Mouse (Mus musculus) liver, embryonic 14.5 days (tissue): ENCODE data around the gene Cyb5b. TPM values are rescaled to one million over a fixed set of nuclear protein-coding genes. Genes with fewer than 3 reads are reported as not detected.

Source experiments
- ATAC-seq: fragments of 200-750 bp; cut with Nextera tagmentation; 2 replicates; pipeline ENCODE4 v1.8.0; 2017; ENCODE audit warnings: moderate number of reproducible peaks, mild to moderate bottlenecking, moderate library complexity; ENCODE audit not compliant: insufficient read depth
- DNase-seq, 3 experiments: peaks; one replicate each; pipeline ENCODE4 v3.0.0-alpha.2; 2012 to 2013; ENCODE audit warnings: low read depth in 3 of 3, low spot score in 3 of 3
- H3K27ac ChIP-seq: fragments of 300-500 bp; sonication (generic); 2 replicates; pipeline ENCODE4 v1.5.1; 2014; ENCODE audit warnings: moderate library complexity, mild to moderate bottlenecking, control low read depth, inconsistent platforms
- H3K27me3 ChIP-seq: fragments of 300-500 bp; sonication (generic); 2 replicates; pipeline ENCODE4 v1.6.1; 2014; ENCODE audit warnings: mild to moderate bottlenecking, low read length, moderate library complexity; ENCODE audit not compliant: control insufficient read depth, insufficient read depth
- H3K36me3 ChIP-seq: fragments of 300-500 bp; sonication (generic); replicated peaks from 2 replicates; pipeline ENCODE4 v1.6.1; 2014; ENCODE audit warnings: low read depth; ENCODE audit not compliant: control insufficient read depth, insufficient read depth
- H3K4me1 ChIP-seq, 2 experiments: fragments of 200-500 bp in 1 of 2; fragments of 300-500 bp in 1 of 2; sonication (generic) in 1 of 2; replicated peaks; 2 replicates each; pipeline ENCODE4 v1.6.1; 2012 to 2014; ENCODE audit warnings: antibody characterized with exemption in 1 of 2, inconsistent platforms in 1 of 2, low read length in 1 of 2; ENCODE audit not compliant: control insufficient read depth in 2 of 2, insufficient read depth in 2 of 2
- H3K4me2 ChIP-seq: fragments of 300-500 bp; sonication (generic); 2 replicates; pipeline ENCODE4 v1.6.1; 2014; ENCODE audit warnings: low read depth, mild to moderate bottlenecking, control low read depth, moderate library complexity
- H3K4me3 ChIP-seq, 2 experiments: fragments of 200-500 bp in 1 of 2; fragments of 300-500 bp in 1 of 2; sonication (generic) in 1 of 2; 2 replicates each; pipeline ENCODE4 v1.5.1; 2012 to 2014; ENCODE audit warnings: low read depth in 2 of 2, low read length in 2 of 2, mild to moderate bottlenecking in 2 of 2, control low read depth in 1 of 2, inconsistent platforms in 1 of 2, moderate library complexity in 1 of 2; ENCODE audit not compliant: insufficient read depth in 1 of 2
- H3K9ac ChIP-seq: fragments of 300-500 bp; sonication (generic); replicated peaks from 2 replicates; pipeline ENCODE4 v1.6.1; 2014; ENCODE audit warnings: mild to moderate bottlenecking, control low read depth, moderate library complexity
- H3K9me3 ChIP-seq: fragments of 300-500 bp; sonication (generic); 2 replicates; pipeline ENCODE4 v1.6.1; 2016; ENCODE audit warnings: low read length, mixed read lengths; ENCODE audit not compliant: control insufficient read depth
- CTCF ChIP-seq: IDR thresholded peaks from 2 replicates; pipeline ENCODE4 v1.5.1; 2016; ENCODE audit warnings: antibody characterized with exemption, low read depth, control low read depth
- EP300 ChIP-seq: IDR thresholded peaks from 2 replicates; pipeline ENCODE4 v1.6.1; 2016; ENCODE audit warnings: antibody characterized with exemption, low read depth
- WGBS: fragments of 180-500 bp; shearing (Covaris S2); extraction: QIAGEN DNeasy Blood & Tissue Kit; methylation state at CpG from one replicate; pipeline ENCODE4 v1.1.7; 2014; ENCODE audit not compliant: insufficient replicate concordance; 5-methylcytosine and 5-hydroxymethylcytosine counted together
- polyA plus RNA-seq, 2 experiments: library from polyadenylated mRNA; depleted of rRNA in 1 of 2; stranded (reverse) in 1 of 2; unstranded in 1 of 2; fragments of >200 nt; fragmentation: Nextera tagmentation in 1 of 2; extraction: Ambion mirVana in 1 of 2; gene quantifications; 2 replicates each; pipeline versions ENCODE4 v1.2.1 to v1.2.3; 2012 to 2014

Cyb5b gene
- polyA plus RNA-seq, 2 experiments = 21.1 to 25.6 TPM

DNA sequence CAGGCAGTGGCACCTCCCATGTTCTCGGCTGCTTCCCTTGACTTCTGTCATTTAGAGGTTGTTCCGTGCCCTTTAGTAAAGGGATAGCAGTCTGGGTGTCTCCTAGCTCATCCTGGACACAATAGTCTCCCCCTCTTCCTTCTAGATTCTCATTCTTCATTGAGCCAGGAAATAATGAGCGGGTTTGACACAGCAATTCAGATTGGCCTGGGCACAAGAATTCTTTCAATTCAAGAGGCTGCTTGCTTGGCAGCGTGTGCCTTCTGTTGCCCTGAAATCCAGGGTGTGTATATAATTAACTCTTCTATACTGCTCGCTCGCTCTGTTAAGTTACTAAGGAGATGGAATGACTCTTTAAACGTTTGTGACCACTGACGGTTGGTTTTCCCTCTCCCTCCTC is 21.7 kb downstream of the Cyb5b start:
- 78% methylated on average over 8 of the region's 8 CpGs for WGBS
- no peak overlapping the region for H3K4me3 ChIP-seq
- H3K36me3 ChIP-seq = peaks cover 39% of the 10 kb centered on the region
- H3K9ac ChIP-seq = no peak overlapping the region
- no peak for ATAC-seq
- H3K27me3 ChIP-seq = no peaks in the 10 kb centered on the region
- no peak for DNase-seq
- no peak overlapping the region for H3K4me2 ChIP-seq
- no peak overlapping the region for H3K27ac ChIP-seq
- H3K4me1 ChIP-seq = no peaks in the 10 kb centered on the region
- no peaks in the 10 kb centered on the region for H3K9me3 ChIP-seq
- no peak for TF ChIP-seq CTCF
- no peak for TF ChIP-seq EP300

DNA sequence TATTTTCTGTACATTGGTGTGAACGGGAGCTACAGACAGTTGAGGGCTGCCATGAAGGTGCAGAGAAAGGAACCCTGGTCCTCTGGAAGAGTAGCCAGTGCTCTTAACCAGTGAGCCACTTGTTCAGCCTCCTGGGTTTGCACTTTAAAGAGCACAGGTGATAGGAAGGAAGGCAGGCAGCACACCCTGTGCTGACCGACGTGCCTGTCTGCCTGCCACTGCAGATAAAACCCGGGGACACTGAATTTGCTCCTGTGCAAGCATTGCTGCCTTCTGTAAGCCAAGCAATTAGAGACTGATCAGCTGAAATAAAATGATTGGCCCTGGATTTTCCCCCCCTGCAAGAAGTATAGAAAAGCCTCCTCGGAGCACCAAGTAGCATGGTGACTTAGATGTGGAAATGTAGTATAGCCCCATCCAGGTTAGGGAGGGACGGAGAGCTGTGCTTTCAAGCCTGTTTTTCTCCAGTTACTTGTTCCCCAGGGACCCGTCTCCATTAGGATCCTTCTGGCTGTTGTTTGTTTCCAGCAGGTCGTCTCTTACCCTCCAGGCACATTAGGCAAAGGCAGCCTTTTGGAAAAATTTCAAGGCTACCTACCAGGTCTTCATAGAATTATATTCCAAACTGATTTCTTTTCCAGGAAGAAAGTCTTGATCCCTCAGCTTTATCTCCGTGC is 22.7 kb downstream of the Cyb5b start:
- H3K9ac ChIP-seq = no peak overlapping the region
- ATAC-seq (no peak), DNase-seq (no peak)
- H3K4me3 ChIP-seq = no peak overlapping the region
- H3K36me3 ChIP-seq = peaks cover 41% of the 10 kb centered on the region
- H3K27me3 ChIP-seq = no peaks in the 10 kb centered on the region
- no peaks in the 10 kb centered on the region for H3K4me1 ChIP-seq
- no peaks in the 10 kb centered on the region for H3K9me3 ChIP-seq
- no peak overlapping the region for H3K27ac ChIP-seq
- WGBS = 73% methylated on average over 9 of the region's 9 CpGs
- TF ChIP-seq CTCF (no peak), EP300 (no peak)
- no peak overlapping the region for H3K4me2 ChIP-seq

DNA sequence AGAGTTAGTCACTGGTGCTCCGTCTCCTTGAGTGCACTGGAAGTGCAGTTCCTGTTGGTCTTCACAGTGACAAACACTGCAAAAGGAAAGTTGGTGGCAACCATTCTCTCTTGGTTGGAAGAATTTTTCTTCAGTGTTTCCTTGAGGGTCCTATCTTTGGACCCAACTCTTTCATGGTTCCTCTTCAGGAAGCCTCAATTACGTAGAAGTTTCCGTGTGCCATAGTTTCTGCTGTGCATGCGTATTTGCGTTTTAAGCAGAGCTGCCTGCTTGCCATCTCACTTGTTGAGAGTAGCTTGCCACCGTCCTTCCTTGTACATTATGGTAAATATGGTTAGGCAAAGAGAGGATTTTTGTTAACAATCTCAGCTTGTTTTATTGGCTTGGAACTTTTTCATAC is 30.7 kb downstream of the Cyb5b start:
- no peaks in the 10 kb centered on the region for H3K27me3 ChIP-seq
- H3K4me1 ChIP-seq = no peaks in the 10 kb centered on the region
- ATAC-seq (no peak), DNase-seq (no peak)
- WGBS = 84% methylated on average over 6 of the region's 6 CpGs
- H3K9me3 ChIP-seq = no peaks in the 10 kb centered on the region
- peaks cover 35% of the 10 kb centered on the region for H3K36me3 ChIP-seq
- no peak overlapping the region for H3K9ac ChIP-seq
- H3K27ac ChIP-seq = no peak overlapping the region
- no peak for TF ChIP-seq CTCF
- TF ChIP-seq EP300 = no peak
- no peak overlapping the region for H3K4me3 ChIP-seq
- no peak overlapping the region for H3K4me2 ChIP-seq

DNA sequence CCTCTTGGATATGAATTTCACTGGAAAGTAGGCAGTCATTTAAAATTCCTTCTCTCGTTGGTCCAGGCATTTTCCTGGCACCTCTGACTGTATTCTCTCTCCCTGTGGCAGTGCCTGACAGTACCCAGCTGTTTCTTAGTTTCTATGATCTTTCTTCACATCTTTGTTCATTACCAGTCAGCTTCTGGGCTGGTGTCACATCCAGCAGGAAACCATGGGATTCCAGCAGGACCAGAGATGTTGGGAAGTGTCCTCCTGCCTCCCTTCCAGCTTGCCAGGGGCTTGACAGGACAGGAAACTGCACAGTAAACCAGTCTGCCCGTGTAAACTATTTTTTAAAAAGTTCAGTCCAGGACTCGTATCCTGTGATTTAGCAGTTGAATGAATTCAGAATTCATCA is 34.6 kb downstream of the Cyb5b start:
- no peak for ATAC-seq
- H3K36me3 ChIP-seq = peaks cover 18% of the 10 kb centered on the region
- no peaks in the 10 kb centered on the region for H3K27me3 ChIP-seq
- H3K4me2 ChIP-seq = no peak overlapping the region
- no peak overlapping the region for H3K4me3 ChIP-seq
- TF ChIP-seq CTCF = no peak
- no peak for DNase-seq
- H3K9me3 ChIP-seq = no peaks in the 10 kb centered on the region
- no peak overlapping the region for H3K27ac ChIP-seq
- no peak overlapping the region for H3K9ac ChIP-seq
- WGBS = 63% methylated on average over 3 of the region's 3 CpGs
- no peaks in the 10 kb centered on the region for H3K4me1 ChIP-seq

DNA sequence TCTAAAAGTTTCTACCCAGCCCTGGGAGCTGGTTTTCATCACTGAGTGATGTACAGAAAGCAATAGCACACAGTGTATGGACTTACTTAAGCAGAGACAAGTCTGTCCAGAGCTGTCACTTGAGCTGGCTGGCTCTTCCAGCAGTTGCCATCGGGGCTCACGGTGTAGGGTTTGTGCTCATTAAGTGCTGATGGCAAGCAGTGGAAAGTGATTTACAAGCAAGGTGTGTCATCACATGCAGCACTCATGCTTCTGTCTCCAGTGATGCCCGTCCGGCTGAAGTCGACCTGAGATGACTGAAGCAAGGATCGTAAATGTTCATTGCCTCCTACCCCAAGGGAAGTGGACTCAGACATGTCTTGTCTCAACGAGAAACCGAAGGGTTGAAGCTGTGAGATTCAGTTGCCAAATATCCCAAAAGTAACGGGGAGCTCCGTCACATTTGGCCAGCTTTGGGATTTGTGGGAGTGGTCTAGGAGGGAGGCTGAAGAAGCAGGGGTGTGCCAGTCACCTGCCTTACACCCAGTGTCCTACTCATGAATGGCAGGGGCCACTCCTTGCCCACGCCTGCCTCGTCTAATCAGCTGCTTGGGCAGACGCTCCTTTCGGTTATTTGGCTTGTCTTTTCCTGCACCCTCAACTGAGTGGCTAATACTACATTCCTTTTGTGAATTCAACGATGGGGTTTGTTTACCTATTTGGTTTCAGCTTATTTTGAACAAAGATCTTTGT is 36.4 kb downstream of the Cyb5b start:
- TF ChIP-seq CTCF (no peak), EP300 (no peak)
- H3K36me3 ChIP-seq = peaks cover 12% of the 10 kb centered on the region
- no peaks in the 10 kb centered on the region for H3K4me1 ChIP-seq
- no peaks in the 10 kb centered on the region for H3K27me3 ChIP-seq
- no peak for ATAC-seq
- no peak overlapping the region for H3K4me3 ChIP-seq
- DNase-seq = no peak
- H3K9me3 ChIP-seq = no peaks in the 10 kb centered on the region
- no peak overlapping the region for H3K9ac ChIP-seq
- no peak overlapping the region for H3K27ac ChIP-seq
- no peak overlapping the region for H3K4me2 ChIP-seq
- WGBS = 71% methylated on average over 15 of the region's 15 CpGs
